In genomic region chr10:4425245-4425644, GRCm38 (mm10) we compare ENCODE assay signal across 15 mouse cellular contexts. TPM values are rescaled to one million over a fixed set of nuclear protein-coding genes. Genes with fewer than 3 reads are reported as not detected.
A peak's percentile ranks its signal among the peaks of the same experiment; 100 is the strongest.
DNase-seq lines count a peak whose midpoint lies in the region; ATAC-seq and TF ChIP-seq lines count a peak whose summit lies in the region.
"Had no signal": no experiment of that assay in that cellular context is flagged by ENCODE, and none has a peak within 500 bp of the region (broad histone marks: within the 10 kb centered on the region; RNA-seq: fewer than 3 reads in every experiment).

No protein-coding gene starts in this region.

- no peak for TF ChIP-seq EP300 in stomach, postnatal 0 days (optimal IDR thresholded peaks at IDR 0.05)

- TF ChIP-seq POLR2A in kidney, adult 2 months (IDR thresholded peaks at IDR 0.05; ENCODE audit: low read depth, low read length) = no peak

- peak; percentile 32 for DNase-seq in adrenal gland, adult 2 months
- DNase-seq in adrenal gland, adult 8-10 months = no peak
- DNase-seq in kidney, adult 2 months = no peak
- peak; percentile 25 for DNase-seq in ovary, postnatal 36 days (ENCODE audit: low spot score)
- DNase-seq in ovary, adult 18-20 months (ENCODE audit: low spot score) = no peak
- DNase-seq in stomach, postnatal 0 days (ENCODE audit: low spot score) = no peak
- DNase-seq: embryo, embryonic 11 days; layer of hippocampus, postnatal 36 days; liver; right cerebral cortex, postnatal 25 days had no signal

- no peaks in the 10 kb centered on the region for H3K27me3 ChIP-seq in kidney, adult 2 months (replicated peaks; ENCODE audit: control insufficient read depth, insufficient read depth, low read length)
- H3K27me3 ChIP-seq in kidney, embryonic 14.5 days (ENCODE audit: control insufficient read depth, insufficient read depth, low read length) = no peaks in the 10 kb centered on the region
- H3K27me3 ChIP-seq in stomach, postnatal 0 days (ENCODE audit: control insufficient read depth, insufficient read depth, low read length) = no peaks in the 10 kb centered on the region
- no peaks in the 10 kb centered on the region for H3K27me3 ChIP-seq in hindbrain, embryonic 13.5 days
- H3K27me3 ChIP-seq: forebrain, embryonic 15.5 days; neural tube, embryonic 12.5 days had no signal

- H3K4me1 ChIP-seq in kidney, adult 2 months (ENCODE audit: control insufficient read depth, insufficient read depth, low read length) = peaks cover 4% of the 10 kb centered on the region
- H3K4me1 ChIP-seq in kidney, embryonic 14.5 days (ENCODE audit: control insufficient read depth, insufficient read depth, low read length) = no peaks in the 10 kb centered on the region
- no peaks in the 10 kb centered on the region for H3K4me1 ChIP-seq in stomach, postnatal 0 days (replicated peaks; ENCODE audit: control insufficient read depth, insufficient read depth)
- H3K4me1 ChIP-seq in hindbrain, embryonic 13.5 days (replicated peaks) = no peaks in the 10 kb centered on the region
- H3K4me1 ChIP-seq: forebrain, embryonic 15.5 days; midbrain, embryonic 10.5 days; neural tube, embryonic 12.5 days had no signal

- peaks cover 2% of the 10 kb centered on the region; the same call in 1 of the 2 replicates for H3K36me3 ChIP-seq in kidney, adult 2 months (ENCODE audit: control insufficient read depth, insufficient read depth, low read length)
- H3K36me3 ChIP-seq in kidney, embryonic 14.5 days (ENCODE audit: control insufficient read depth, insufficient read depth, low read length) = peaks cover 60% of the 10 kb centered on the region
- peaks cover 6% of the 10 kb centered on the region for H3K36me3 ChIP-seq in stomach, postnatal 0 days (ENCODE audit: control insufficient read depth, insufficient read depth, low read length)
- peaks cover 65% of the 10 kb centered on the region for H3K36me3 ChIP-seq in hindbrain, embryonic 13.5 days

- ATAC-seq in kidney, embryonic 14.5 days (ENCODE audit: low FRiP score, low TSS enrichment) = no peak
- no peak for ATAC-seq in stomach, postnatal 0 days (ENCODE audit: low FRiP score, low TSS enrichment)
- ATAC-seq in hindbrain, embryonic 13.5 days (ENCODE audit: low FRiP score) = no peak
- ATAC-seq: forebrain, embryonic 15.5 days had no signal

- H3K4me3 ChIP-seq in kidney, adult 2 months (ENCODE audit: insufficient read depth, low read depth, low read length) = no peak overlapping the region
- H3K4me3 ChIP-seq in kidney, embryonic 14.5 days (ENCODE audit: low read length) = no peak overlapping the region
- no peak overlapping the region for H3K4me3 ChIP-seq in stomach, postnatal 0 days (ENCODE audit: low read depth, low read length)
- H3K4me3 ChIP-seq in hindbrain, embryonic 13.5 days = no peak overlapping the region
- H3K4me3 ChIP-seq: forebrain, embryonic 15.5 days; midbrain, embryonic 10.5 days; neural tube, embryonic 12.5 days had no signal

- H3K9ac ChIP-seq in kidney, embryonic 14.5 days (ENCODE audit: low read depth, low read length) = no peak overlapping the region
- no peak overlapping the region for H3K9ac ChIP-seq in stomach, postnatal 0 days (ENCODE audit: low read length)
- H3K9ac ChIP-seq in hindbrain, embryonic 13.5 days = no peak overlapping the region; the same call in 1 of the 2 replicates
- H3K9ac ChIP-seq: forebrain, embryonic 15.5 days; neural tube, embryonic 12.5 days had no signal

- peak; percentile 33; the same call in 1 of the 2 replicates for TF ChIP-seq CTCF in kidney, adult 2 months (conservative IDR thresholded peaks at IDR 0.05; ENCODE audit: insufficient read depth, insufficient read length, low read depth, low read length)
- peak; percentile 61 for TF ChIP-seq CTCF in stomach, postnatal 0 days (IDR thresholded peaks at IDR 0.05; ENCODE audit: low read depth)

- 58% methylated on average over 8 of the region's 8 CpGs for WGBS in kidney, adult 2 months
- WGBS in kidney, embryonic 14.5 days = 79% methylated on average over 8 of the region's 8 CpGs
- WGBS in stomach, postnatal 0 days = 68% methylated on average over 8 of the region's 8 CpGs
- WGBS in hindbrain, embryonic 13.5 days = 87% methylated on average over 8 of the region's 8 CpGs

- H3K9me3 ChIP-seq in kidney, embryonic 14.5 days (ENCODE audit: control insufficient read depth, low read length) = no peaks in the 10 kb centered on the region
- no peaks in the 10 kb centered on the region for H3K9me3 ChIP-seq in stomach, postnatal 0 days (ENCODE audit: control insufficient read depth, low read length)
- H3K9me3 ChIP-seq in hindbrain, embryonic 13.5 days = no peaks in the 10 kb centered on the region
- H3K9me3 ChIP-seq: forebrain, embryonic 15.5 days; midbrain, embryonic 10.5 days; neural tube, embryonic 12.5 days had no signal

- H3K4me2 ChIP-seq in kidney, embryonic 14.5 days (replicated peaks; ENCODE audit: low read depth, low read length) = no peak overlapping the region
- no peak overlapping the region for H3K4me2 ChIP-seq in stomach, postnatal 0 days (replicated peaks; ENCODE audit: low read depth)
- no peak overlapping the region for H3K4me2 ChIP-seq in hindbrain, embryonic 13.5 days
- H3K4me2 ChIP-seq: forebrain, embryonic 15.5 days; neural tube, embryonic 12.5 days had no signal

- H3K27ac ChIP-seq in kidney, adult 2 months (ENCODE audit: insufficient read depth, low read depth, low read length) = no peak overlapping the region
- no peak overlapping the region for H3K27ac ChIP-seq in kidney, embryonic 14.5 days (ENCODE audit: low read depth, low read length)
- H3K27ac ChIP-seq in stomach, postnatal 0 days (replicated peaks) = no peak overlapping the region
- no peak overlapping the region for H3K27ac ChIP-seq in hindbrain, embryonic 13.5 days
- H3K27ac ChIP-seq: forebrain, embryonic 15.5 days; midbrain, embryonic 10.5 days; neural tube, embryonic 12.5 days had no signal

RNA-seq across cellular contexts. Expression of gene Rmnd1, which starts 6.9 kb away (rescaled TPM):
- 10 to 100 TPM; 42.8 to 54.3 TPM for total RNA-seq in adrenal gland, adult 2 months (2021)
- polyA plus RNA-seq in adrenal gland, adult 2 months (2012; rRNA removed) = 25.2 and 39.5 TPM in 2 replicates
- 10 to 100 TPM; 39.8 to 49.9 (median 41.7) TPM for total RNA-seq in adrenal gland, adult 8-10 months (2022)
- 66.7 and 72.2 TPM in 2 replicates for polyA plus RNA-seq in kidney, adult 2 months (2012; rRNA removed)
- 56.4 and 61.3 TPM in 2 replicates for polyA plus RNA-seq in kidney, embryonic 14.5 days (2014; fragmentation: Nextera tagmentation; extraction: Ambion mirVana)
- 16.6 and 19.3 TPM in 2 replicates for polyA plus RNA-seq in stomach, postnatal 0 days (2015; fragmentation: Nextera tagmentation; extraction: Ambion mirVana)
- 47.9 and 50.5 TPM in 2 replicates for polyA plus RNA-seq in hindbrain, embryonic 13.5 days (2015; fragmentation: Nextera tagmentation; extraction: Ambion mirVana)

RNA-seq across cellular contexts. Expression of gene Armt1, which starts 7.0 kb away (rescaled TPM):
- total RNA-seq in adrenal gland, adult 2 months (2021) = 10 to 100 TPM; 12.6 to 16.1 TPM
- 2.3 and 4.8 TPM in 2 replicates for polyA plus RNA-seq in adrenal gland, adult 2 months (2012; rRNA removed)
- total RNA-seq in adrenal gland, adult 8-10 months (2022) = 10 to 100 TPM; 15.6 to 20.7 (median 16.7) TPM
- polyA plus RNA-seq in kidney, adult 2 months (2012; rRNA removed) = 7.9 and 9.1 TPM in 2 replicates
- 21.4 and 26.3 TPM in 2 replicates for polyA plus RNA-seq in kidney, embryonic 14.5 days (2014; fragmentation: Nextera tagmentation; extraction: Ambion mirVana)
- 7.5 and 8.1 TPM in 2 replicates for polyA plus RNA-seq in stomach, postnatal 0 days (2015; fragmentation: Nextera tagmentation; extraction: Ambion mirVana)
- polyA plus RNA-seq in hindbrain, embryonic 13.5 days (2015; fragmentation: Nextera tagmentation; extraction: Ambion mirVana) = 14.7 and 15.3 TPM in 2 replicates

RNA-seq across cellular contexts. Expression of gene Zbtb2, which starts 37.3 kb away (rescaled TPM):
- total RNA-seq in adrenal gland, adult 2 months (2021) = 10 to 100 TPM in 1 of 2 experiments, 1 to 10 TPM in 1; 8.3 to 13.7 TPM
- polyA plus RNA-seq in adrenal gland, adult 2 months (2012; rRNA removed) = 5.2 and 6.3 TPM in 2 replicates
- 10 to 100 TPM in 1 of 4 experiments, 1 to 10 TPM in 3; 9.2 to 10.1 (median 9.5) TPM for total RNA-seq in adrenal gland, adult 8-10 months (2022)
- 6.6 and 6.9 TPM in 2 replicates for polyA plus RNA-seq in kidney, adult 2 months (2012; rRNA removed)
- polyA plus RNA-seq in kidney, embryonic 14.5 days (2014; fragmentation: Nextera tagmentation; extraction: Ambion mirVana) = 11.5 and 18.4 TPM in 2 replicates
- polyA plus RNA-seq in stomach, postnatal 0 days (2015; fragmentation: Nextera tagmentation; extraction: Ambion mirVana) = 5.3 and 5.8 TPM in 2 replicates
- 15.7 and 16.0 TPM in 2 replicates for polyA plus RNA-seq in hindbrain, embryonic 13.5 days (2015; fragmentation: Nextera tagmentation; extraction: Ambion mirVana)

RNA-seq across cellular contexts. Expression of gene Ccdc170, which starts 57.1 kb away (rescaled TPM):
- total RNA-seq in adrenal gland, adult 2 months (2021) = 1 to 10 TPM in 1 of 2 experiments, under 1 TPM in 1; 0.40 to 1.1 TPM
- 0.10 and 0.12 TPM in 2 replicates for polyA plus RNA-seq in adrenal gland, adult 2 months (2012; rRNA removed)
- total RNA-seq in adrenal gland, adult 8-10 months (2022) = 1 to 10 TPM in 1 of 4 experiments, under 1 TPM in 3; 0.44 to 1.7 (median 0.69) TPM
- 3.8 and 5.0 TPM in 2 replicates for polyA plus RNA-seq in kidney, adult 2 months (2012; rRNA removed)
- polyA plus RNA-seq in kidney, embryonic 14.5 days (2014; fragmentation: Nextera tagmentation; extraction: Ambion mirVana) = 0.47 and 1.0 TPM in 2 replicates
- 0.06 TPM in 1 of 2 replicates, not detected in the other for polyA plus RNA-seq in stomach, postnatal 0 days (2015; fragmentation: Nextera tagmentation; extraction: Ambion mirVana)
- polyA plus RNA-seq in hindbrain, embryonic 13.5 days (2015; fragmentation: Nextera tagmentation; extraction: Ambion mirVana) = 0.23 and 0.55 TPM in 2 replicates
- polyA plus RNA-seq: midbrain, embryonic 10.5 days had no signal

Comparison
In these comparisons a context has a peak if more than half of its experiments do, and no peak if none do; other contexts are left out.
1. DNase-seq: peak in adrenal gland, adult 2 months (single experiment) and ovary, postnatal 36 days (single experiment); none in adrenal gland, adult 8-10 months (single experiment), kidney, adult 2 months (single experiment), ovary, adult 18-20 months (single experiment) and stomach, postnatal 0 days (single experiment).